Mouse (Mus musculus) thymus, adult 2 months (tissue): Measurements from ENCODE around the gene Bud31. TPM values are rescaled to one million over a fixed set of nuclear protein-coding genes. Genes with fewer than 3 reads are reported as not detected.

ENCODE experiments used
- DNase-seq: peaks from one replicate; pipeline ENCODE4 v3.0.0; 2021
- H3K27ac ChIP-seq: fragments of 200-500 bp; 2 replicates; pipeline ENCODE4 v1.5.1; 2012; ENCODE audit warnings: low read length, control low read depth; ENCODE audit not compliant: control insufficient read depth, insufficient read depth
- H3K27me3 ChIP-seq: fragments of 200-500 bp; 2 replicates; pipeline ENCODE4 v1.6.1; 2012; ENCODE audit warnings: mild to moderate bottlenecking, low read length, moderate library complexity, mixed read lengths; ENCODE audit not compliant: control insufficient read depth, insufficient read depth
- H3K36me3 ChIP-seq: fragments of 200-500 bp; 2 replicates; pipeline ENCODE4 v1.6.1; 2012; ENCODE audit warnings: mild to moderate bottlenecking, low read length, moderate library complexity; ENCODE audit not compliant: control insufficient read depth, insufficient read depth
- H3K4me1 ChIP-seq: fragments of 200-500 bp; replicated peaks from 2 replicates; pipeline ENCODE4 v1.6.1; 2012; ENCODE audit warnings: low read length; ENCODE audit not compliant: control insufficient read depth, insufficient read depth
- H3K4me3 ChIP-seq: fragments of 200-500 bp; 2 replicates; pipeline ENCODE4 v1.5.1; 2012; ENCODE audit warnings: mild to moderate bottlenecking, low read length, control low read depth, moderate library complexity; ENCODE audit not compliant: control insufficient read depth, insufficient read depth
- CTCF ChIP-seq: fragments of 200-500 bp; IDR thresholded peaks from 2 replicates; pipeline ENCODE4 v1.5.1; 2012; ENCODE audit warnings: mild to moderate bottlenecking, control low read depth, low read length, moderate library complexity, borderline replicate concordance; ENCODE audit not compliant: control insufficient read depth, poor library complexity, insufficient read depth; ENCODE audit errors: extremely low read depth
- POLR2A ChIP-seq: fragments of 200-500 bp; IDR thresholded peaks from 2 replicates; pipeline ENCODE4 v1.6.1; 2012; ENCODE audit warnings: mild to moderate bottlenecking, low read length, control low read depth, moderate library complexity; ENCODE audit not compliant: control insufficient read depth, poor library complexity, insufficient read depth; ENCODE audit errors: extremely low read depth
- WGBS: fragments of 180-500 bp; shearing (Covaris S2); methylation state at CpG from one replicate; pipeline ENCODE4 v1.1.7; 2018; 5-methylcytosine and 5-hydroxymethylcytosine counted together
- polyA plus RNA-seq: library from polyadenylated mRNA; depleted of rRNA; stranded (reverse); fragments of >200 nt; gene quantifications from 2 replicates; pipeline ENCODE4 v1.2.3, GENCODE M21; 2012

Bud31 gene
- polyA plus RNA-seq, 1 experiment, result 105 TPM

DNA sequence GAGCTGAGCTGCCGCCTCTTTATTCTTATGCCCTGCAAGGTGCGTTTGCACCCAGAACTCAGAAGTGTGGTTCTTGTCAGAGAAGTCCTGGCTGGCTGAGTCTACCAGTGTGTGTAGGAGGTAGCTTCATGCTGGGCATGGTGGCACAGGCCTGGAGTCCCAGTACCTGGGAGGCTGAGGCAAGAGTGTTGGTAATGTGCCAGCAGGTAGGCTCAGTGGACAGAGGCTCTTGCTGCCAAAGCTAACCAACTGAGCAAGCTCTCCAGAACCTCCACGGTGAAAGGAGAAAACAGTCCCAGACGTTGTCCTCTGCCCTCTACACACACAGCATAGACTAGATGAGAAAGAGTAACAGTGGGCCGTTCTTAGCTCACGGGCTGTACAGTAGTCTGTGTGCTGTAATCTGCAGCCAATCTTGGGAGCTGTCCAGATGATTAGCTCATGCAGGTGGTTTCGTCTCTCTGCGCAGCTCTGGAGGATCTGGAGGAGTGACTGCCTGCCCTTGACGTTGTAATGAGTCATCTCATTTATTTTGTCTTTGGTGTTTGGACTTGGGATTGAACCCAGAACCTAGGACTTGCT lies 34.4 kb upstream of the Bud31 start:
- no peaks in the 10 kb centered on the region for H3K4me1 ChIP-seq
- DNase-seq, result no peak
- H3K27me3 ChIP-seq, result no peaks in the 10 kb centered on the region
- 95% methylated on average over 9 of the region's 9 CpGs for WGBS
- peaks cover 75% of the 10 kb centered on the region for H3K36me3 ChIP-seq
- TF ChIP-seq CTCF (no peak), POLR2A (no peak)
- H3K27ac ChIP-seq, result no peak overlapping the region
- H3K4me3 ChIP-seq, result no peak overlapping the region

DNA sequence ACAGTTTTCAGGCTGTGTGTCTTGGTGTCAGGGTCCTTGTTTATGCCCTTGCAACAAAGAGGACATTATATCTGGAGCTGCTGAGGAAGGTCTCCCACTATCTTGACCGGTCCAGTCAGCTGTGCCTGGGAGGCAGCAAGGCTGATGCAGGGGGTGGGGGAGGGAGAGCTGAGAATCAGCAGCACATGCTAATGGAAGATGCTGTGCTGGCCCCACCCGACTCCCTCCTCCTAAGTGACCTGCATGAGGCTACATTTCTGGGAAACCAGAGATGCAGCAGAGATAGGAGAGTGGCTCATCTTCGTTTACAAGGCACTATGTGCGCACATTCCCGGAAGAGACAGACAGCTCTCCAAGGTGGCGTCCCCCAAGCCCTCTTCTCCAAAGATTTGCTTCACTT lies 29.8 kb upstream of the Bud31 start:
- Histone ChIP-seq H3K27ac (no peak overlapping the region), H3K36me3 (peaks cover 33% of the 10 kb centered on the region)

GRCm38 (mm10) chr5:145112566-145112965 lies 27.6 kb upstream of the Bud31 start:
- DNase-seq, result no peak
- Histone ChIP-seq H3K36me3 (peaks cover 12% of the 10 kb centered on the region), H3K27me3 (no peaks in the 10 kb centered on the region), H3K4me3 (no peak overlapping the region), H3K27ac (no peak overlapping the region), H3K4me1 (peaks cover 22% of the 10 kb centered on the region)
- 92% methylated on average over 8 of the region's 8 CpGs for WGBS
- TF ChIP-seq CTCF (no peak), POLR2A (no peak)

More for the DNA sequence above, 29.8 kb upstream of the Bud31 start:
- DNase-seq, result no peak
- H3K4me3 ChIP-seq, result no peak overlapping the region
- WGBS, result 94% methylated on average over 6 of the region's 6 CpGs
- no peak for TF ChIP-seq POLR2A
- no peak for TF ChIP-seq CTCF
- H3K4me1 ChIP-seq, result peaks cover 10% of the 10 kb centered on the region
- no peaks in the 10 kb centered on the region for H3K27me3 ChIP-seq

- peaks cover 7% of the 10 kb centered on the region for H3K36me3 ChIP-seq
- no peak for DNase-seq
- WGBS, result 25% methylated on average over 2 of the region's 2 CpGs
- peak overlapping the region; percentile 59; the same call in 1 of the 2 replicates for H3K4me3 ChIP-seq
- TF ChIP-seq POLR2A (no peak), CTCF (no peak)
- H3K27ac ChIP-seq, result no peak overlapping the region
- H3K4me1 ChIP-seq, result peaks cover 22% of the 10 kb centered on the region
- H3K27me3 ChIP-seq, result no peaks in the 10 kb centered on the region
Observed at GRCm38 (mm10) chr5:145113416-145113815, 26.7 kb upstream of the Bud31 start.

DNA sequence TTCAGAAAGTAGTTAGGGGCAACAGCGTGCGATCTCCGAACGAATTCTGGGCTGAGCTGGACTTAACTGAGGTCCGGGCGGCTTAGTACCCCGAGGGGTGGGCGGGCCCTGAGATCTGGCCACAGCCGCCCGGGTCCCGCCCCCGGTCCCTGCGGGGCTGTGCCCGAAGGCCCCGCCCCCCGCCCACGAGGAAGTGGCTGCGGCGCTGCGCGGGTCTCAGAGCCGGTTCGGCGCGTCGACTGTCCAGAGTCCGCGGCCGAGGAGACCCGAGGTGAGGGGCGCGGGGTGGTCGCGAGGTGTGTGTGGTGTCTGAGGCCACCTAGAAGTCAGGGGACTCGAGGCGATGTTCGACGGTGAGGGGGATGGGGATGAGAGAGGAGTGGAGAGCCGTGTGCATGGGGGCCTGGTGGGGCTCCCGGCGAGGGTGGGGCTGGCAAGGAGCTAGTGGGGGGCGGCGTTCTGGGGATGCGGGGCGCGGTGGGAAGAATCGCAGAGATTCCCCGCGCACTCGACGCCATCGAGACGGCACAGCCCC lies 26.0 kb upstream of the Bud31 start, which contains the start of gene Arpc1b:
TSS of gene Arpc1b (plus strand) at position 145 of the 535 bp plus-strand sequence.
- Histone ChIP-seq H3K36me3 (peaks cover 3% of the 10 kb centered on the region), H3K4me3 (peak within 1 kb of the TSS; percentile 59), H3K27ac (peak within 1 kb of the TSS; percentile 19), H3K27me3 (no peaks in the 10 kb centered on the region), H3K4me1 (peaks cover 22% of the 10 kb centered on the region)
- DNase-seq, result peak; percentile 73
- TF ChIP-seq POLR2A (peak; percentile 41; the same call in 1 of the 2 replicates), CTCF (no peak)
- under 1% methylated on average over 48 of the region's 53 CpGs for WGBS

GRCm38 (mm10) chr5:145114606-145115473 lies 25.3 kb upstream of the Bud31 start:
- peaks cover 22% of the 10 kb centered on the region for H3K4me1 ChIP-seq
- H3K4me3 ChIP-seq, result peak overlapping the region; percentile 59
- peak overlapping the region; percentile 19 for H3K27ac ChIP-seq
- DNase-seq, result no peak
- TF ChIP-seq CTCF, result 0 out of 2 replicates have a peak, but pooled peaks have one; percentile 7
- TF ChIP-seq POLR2A, result 0 out of 2 replicates have a peak, but pooled peaks have one; percentile 1
- no peaks in the 10 kb centered on the region for H3K27me3 ChIP-seq
- WGBS, result 5% methylated on average over 40 of the region's 40 CpGs
- no peaks in the 10 kb centered on the region; the same call in 1 of the 2 replicates for H3K36me3 ChIP-seq
